16 mouse cellular contexts compared by ENCODE assay signal in genomic region chr7:96708561-96708960, GRCm38 (mm10).
DNase-seq lines count a peak whose midpoint lies in the region; TF ChIP-seq lines count a peak whose summit lies in the region.
"Had no signal": no experiment of that assay in that cellular context is flagged by ENCODE, and none has a peak within 500 bp of the region (broad histone marks: within the 10 kb centered on the region; RNA-seq: fewer than 3 reads in every experiment).

No protein-coding gene starts in this region.

- no peak for TF ChIP-seq CTCF in left cerebral cortex, adult 2 months (IDR thresholded peaks at IDR 0.05)
- TF ChIP-seq CTCF in cortical plate, adult 2 months (IDR thresholded peaks at IDR 0.05; ENCODE audit: extremely low read depth, insufficient read depth, low read length) = no peak

- H3K27ac ChIP-seq in left cerebral cortex, adult 2 months = peak overlapping the region; percentile 67
- peak overlapping the region; percentile 52 for H3K27ac ChIP-seq in cortical plate, adult 2 months (ENCODE audit: insufficient read depth, low read length)
- H3K27ac ChIP-seq: embryonic facial prominence, embryonic 10.5 days; hindbrain, embryonic 10.5 days; hindbrain, embryonic 14.5 days; intestine, embryonic 15.5 days had no signal

- peak; percentile 73 to 88 for DNase-seq in adrenal gland, adult (ENCODE audit: inconsistent age in 2 of 2, low spot score in 1 of 2)
- no peak for DNase-seq in adrenal gland, postnatal 4 days (ENCODE audit: low spot score in 2 of 2)
- no peak for DNase-seq in left cerebral cortex, adult 2 months (ENCODE audit: extremely low spot score in 1 of 2, low spot score in 2 of 2)
- no peak for DNase-seq in left cerebral cortex, adult 11 months (ENCODE audit: low spot score)
- DNase-seq in right cerebral cortex, postnatal 36 days (ENCODE audit: low spot score in 2 of 2) = no peak
- no peak for DNase-seq in cerebellum, adult 8-10 months
- DNase-seq: cerebellum, adult 11 months; cerebellum, adult 9-11 months; cerebellum, postnatal 36 days; gastrocnemius, postnatal 25 days had no signal

- peaks cover 12% of the 10 kb centered on the region for H3K4me1 ChIP-seq in cortical plate, adult 2 months (ENCODE audit: control insufficient read depth, insufficient read depth, low read length)
- H3K4me1 ChIP-seq: hindbrain, embryonic 10.5 days; intestine, embryonic 15.5 days had no signal

- intact Hi-C loops in left cerebral cortex, adult 2 months (cut with DNase I) = loop anchor here (5.0 kb wide), 1 partner anchor 186 kb away; no protein-coding TSS in a partner anchor

- no peak overlapping the region for H3K4me3 ChIP-seq in left cerebral cortex, adult 2 months
- H3K4me3 ChIP-seq in cortical plate, adult 2 months (ENCODE audit: insufficient read depth, low read length) = no peak overlapping the region
- H3K4me3 ChIP-seq: embryonic facial prominence, embryonic 10.5 days; heart, embryonic 12.5 days; hindbrain, embryonic 10.5 days; intestine, embryonic 15.5 days had no signal

- TF ChIP-seq POLR2A in cortical plate, adult 2 months (IDR thresholded peaks at IDR 0.05; ENCODE audit: extremely low read depth, insufficient read depth, low read length) = no peak

Comparison
In these comparisons a context has a peak if more than half of its experiments do, and no peak if none do; other contexts are left out.
1. DNase-seq: peak in adrenal gland, adult (2 of 2); none in adrenal gland, postnatal 4 days (0 of 2), left cerebral cortex, adult 2 months (0 of 2), left cerebral cortex, adult 11 months (single experiment), right cerebral cortex, postnatal 36 days (0 of 2) and cerebellum, adult 8-10 months (single experiment).